Comparison of ENCODE assay signal across 19 mouse cellular contexts in the genomic region with DNA sequence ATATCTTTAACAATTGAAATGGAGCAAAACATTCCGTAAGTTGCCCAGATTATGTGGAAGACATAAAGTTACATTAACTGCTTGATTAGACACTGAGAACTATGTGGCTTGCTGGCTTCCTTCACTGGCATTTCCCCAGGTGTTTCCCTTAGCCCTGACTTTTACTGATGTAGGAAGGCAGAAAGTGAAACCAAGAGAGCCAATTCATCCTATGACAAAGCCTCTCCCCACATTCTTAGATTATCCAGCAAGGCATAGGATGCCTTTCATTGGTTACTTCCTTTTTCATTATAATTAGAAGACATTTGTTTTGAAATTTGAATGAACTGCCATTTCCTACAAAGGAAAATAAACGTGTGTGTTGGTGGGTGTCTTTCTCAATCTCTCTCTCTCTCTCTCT.
"Had no signal": no experiment of that assay in that cellular context is flagged by ENCODE, and none has a peak within 500 bp of the region (broad histone marks: within the 10 kb centered on the region; RNA-seq: fewer than 3 reads in every experiment).

No protein-coding gene starts in this region.

- H3K4me3 ChIP-seq: kidney, embryonic 15.5 days; limb, embryonic 12.5 days; liver, embryonic 13.5 days; lung, embryonic 15.5 days; midbrain, embryonic 10.5 days; myocyte; neural tube, embryonic 15.5 days; stomach, embryonic 15.5 days had no signal

- ATAC-seq: liver, postnatal 0 days had no signal

- H3K27me3 ChIP-seq: kidney, embryonic 15.5 days; limb, embryonic 12.5 days; liver, embryonic 13.5 days; lung, embryonic 15.5 days; neural tube, embryonic 15.5 days; stomach, embryonic 15.5 days had no signal

- H3K27ac ChIP-seq: kidney, embryonic 15.5 days; limb, embryonic 12.5 days; liver, embryonic 13.5 days; lung, embryonic 15.5 days; macrophage; midbrain, embryonic 10.5 days; neural tube, embryonic 15.5 days; stomach, embryonic 15.5 days had no signal

- H3K9ac ChIP-seq: kidney, embryonic 15.5 days; limb, embryonic 12.5 days; liver, embryonic 13.5 days; liver, postnatal 0 days; lung, embryonic 15.5 days; neural tube, embryonic 15.5 days; stomach, embryonic 15.5 days had no signal

- H3K9me3 ChIP-seq: kidney, embryonic 15.5 days; limb, embryonic 12.5 days; liver, embryonic 13.5 days; lung, embryonic 15.5 days; midbrain, embryonic 10.5 days; neural tube, embryonic 15.5 days; stomach, embryonic 15.5 days had no signal

- DNase-seq: kidney, adult 2 months; kidney, postnatal 14 days; liver; liver, embryonic 13.5 days; liver, postnatal 0 days; lung, postnatal 14 days; midbrain, embryonic 14.5 days; right cerebral cortex, adult 18-20 months; right cerebral cortex, postnatal 4 days; spleen, adult 18-20 months; thymus, postnatal 36 days had no signal

- H3K4me2 ChIP-seq: kidney, embryonic 15.5 days; limb, embryonic 12.5 days; liver, embryonic 13.5 days; lung, embryonic 15.5 days; neural tube, embryonic 15.5 days; stomach, embryonic 15.5 days had no signal

- H3K36me3 ChIP-seq: kidney, embryonic 15.5 days; limb, embryonic 12.5 days; liver, embryonic 13.5 days; lung, embryonic 15.5 days; midbrain, embryonic 10.5 days; neural tube, embryonic 15.5 days; stomach, embryonic 15.5 days had no signal

- H3K4me1 ChIP-seq: kidney, embryonic 15.5 days; neural tube, embryonic 15.5 days had no signal
